Mouse (Mus musculus) G1E-ER4 (cell line): ENCODE data around the gene Tbx1. TPM values are rescaled to one million over a fixed set of nuclear protein-coding genes. Genes with fewer than 3 reads are reported as not detected.

Source experiments
- GATA1 ChIP-seq: IDR thresholded peaks from one replicate; pipeline ENCODE4 v1.8.0; 2012; ENCODE audit warnings: low read length, inconsistent platforms
- polyA plus RNA-seq: library from polyadenylated mRNA; stranded (reverse); fragments of >175 nt; gene quantifications from 2 replicates; pipeline ENCODE4 v1.2.3, GENCODE M21; 2012

The Tbx1 gene
- polyA plus RNA-seq, 1 experiment = not detected

GRCm38 (mm10) chr16:18608226-18608625 lies 17.8 kb upstream of the Tbx1 start:
- TF ChIP-seq GATA1 = no peak

- no peak for TF ChIP-seq GATA1
These were observed 15.2 kb upstream of the Tbx1 start for GRCm38 (mm10) chr16:18605705-18606104.

GRCm38 (mm10) chr16:18604267-18604701 lies 13.8 kb upstream of the Tbx1 start:
- TF ChIP-seq GATA1 = no peak

- no peak for TF ChIP-seq GATA1
These were observed 11.0 kb upstream of the Tbx1 start for GRCm38 (mm10) chr16:18601447-18601846.

- TF ChIP-seq GATA1 = no peak
These were observed 7.5 kb upstream of the Tbx1 start for GRCm38 (mm10) chr16:18598006-18598405.

- TF ChIP-seq GATA1 = no peak
These were observed 5.8 kb upstream of the Tbx1 start for GRCm38 (mm10) chr16:18596255-18596654.

- TF ChIP-seq GATA1 = no peak
These were observed 3.5 kb upstream of the Tbx1 start for GRCm38 (mm10) chr16:18593930-18594329.

GRCm38 (mm10) chr16:18591047-18592018 lies 862 bp upstream of the Tbx1 start:
- TF ChIP-seq GATA1 = no peak

GRCm38 (mm10) chr16:18589080-18589621 lies 1.3 kb downstream of the Tbx1 start:
- no peak for TF ChIP-seq GATA1

GRCm38 (mm10) chr16:18588738-18589055 lies 1.8 kb downstream of the Tbx1 start:
- TF ChIP-seq GATA1 = no peak

GRCm38 (mm10) chr16:18587847-18588737 lies 2.4 kb downstream of the Tbx1 start:
- TF ChIP-seq GATA1 = no peak

- no peak for TF ChIP-seq GATA1
These were observed 3.4 kb downstream of the Tbx1 start for GRCm38 (mm10) chr16:18586906-18587546.

- TF ChIP-seq GATA1 = no peak
These were observed 4.2 kb downstream of the Tbx1 start for GRCm38 (mm10) chr16:18586076-18586905.

GRCm38 (mm10) chr16:18585676-18586075 lies 4.8 kb downstream of the Tbx1 start:
- no peak for TF ChIP-seq GATA1
